Mouse (Mus musculus): Measurements from ENCODE around the gene E130116L18Rik.
"Not testable (repeated sequence)": the region's sequence is repeated elsewhere in the genome, so short reads cannot be mapped to it uniquely, and the experiment has no call there.

Gene E130116L18Rik

DNA sequence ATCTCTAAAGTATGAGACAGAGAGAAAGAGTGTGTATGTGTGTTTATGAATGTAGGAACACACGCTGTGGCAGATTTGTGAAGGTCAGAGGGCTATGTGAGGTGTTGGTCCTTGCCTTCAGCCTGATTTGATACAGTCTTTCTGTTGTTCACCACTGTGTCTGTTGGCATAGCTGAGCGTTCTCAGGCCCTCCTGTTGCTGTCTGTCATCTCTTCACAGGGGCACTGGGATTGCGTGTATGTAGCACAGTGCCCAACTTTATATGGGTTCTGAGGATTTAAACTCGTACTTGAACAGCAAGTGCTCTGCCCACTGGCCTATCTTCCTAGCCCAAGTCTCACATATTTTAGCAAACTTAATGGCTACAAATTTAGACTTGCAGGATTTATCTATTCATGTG lies 39.4 kb downstream of the E130116L18Rik start:
- DNase-seq (ENCODE audit: extremely low spot score, low spot score): no peak

DNA sequence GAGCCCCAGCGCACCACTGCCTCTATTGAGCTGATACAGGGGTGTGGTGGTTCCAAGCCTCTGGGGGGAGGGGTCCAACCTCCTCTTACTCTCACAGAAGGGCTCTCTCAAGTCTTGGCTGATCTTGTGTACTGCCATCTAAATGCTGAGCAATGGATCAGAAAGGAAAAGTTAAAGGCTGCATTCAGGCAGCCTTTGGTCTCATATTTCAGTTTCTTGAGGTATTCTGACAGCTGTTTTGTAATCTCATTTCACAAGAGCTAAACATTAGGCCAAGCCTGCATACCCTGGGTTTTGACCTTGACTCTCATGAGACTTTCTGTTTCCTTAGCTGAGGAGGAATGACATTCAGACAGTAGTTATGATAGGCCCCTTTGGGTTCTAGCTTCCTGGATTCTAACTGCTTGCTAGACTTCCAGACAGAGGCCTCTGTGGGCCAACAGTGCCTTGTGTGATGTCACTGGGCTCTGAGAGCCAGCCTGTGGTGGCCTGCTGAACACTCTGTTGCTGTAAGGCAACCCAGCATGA lies 41.9 kb downstream of the E130116L18Rik start, which contains the start of gene Galntl5:
Galntl5 (plus strand) TSS at position 457 of the 528 bp plus-strand sequence.
- no peak for DNase-seq (ENCODE audit: extremely low spot score, low spot score)

DNA sequence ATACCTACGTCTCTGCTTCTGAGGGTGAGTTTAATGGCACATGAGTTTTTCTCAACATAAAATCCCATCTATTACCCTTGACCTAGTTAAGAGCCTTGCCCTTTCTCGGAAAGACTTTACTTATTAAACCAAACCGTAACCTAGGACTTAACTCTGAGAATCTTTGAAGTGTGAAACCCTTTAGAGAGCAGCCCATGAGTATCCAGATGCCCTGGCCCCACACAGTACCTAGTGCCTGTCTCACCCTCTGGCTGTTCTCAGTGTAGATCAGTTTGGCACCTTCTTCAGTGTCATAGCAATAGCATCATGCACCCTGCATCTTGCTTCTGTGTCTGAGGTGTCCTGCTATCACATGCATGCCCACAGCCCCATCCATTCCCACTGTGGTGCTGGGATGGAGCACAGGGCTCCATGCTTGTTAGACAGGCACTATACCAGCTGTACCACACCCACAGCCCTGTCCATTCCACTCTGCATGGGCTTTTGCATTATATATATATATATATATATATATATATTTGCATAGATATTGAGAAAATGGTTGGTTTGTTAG lies 42.9 kb downstream of the E130116L18Rik start:
- no peak for DNase-seq (ENCODE audit: extremely low spot score, low spot score)

DNA sequence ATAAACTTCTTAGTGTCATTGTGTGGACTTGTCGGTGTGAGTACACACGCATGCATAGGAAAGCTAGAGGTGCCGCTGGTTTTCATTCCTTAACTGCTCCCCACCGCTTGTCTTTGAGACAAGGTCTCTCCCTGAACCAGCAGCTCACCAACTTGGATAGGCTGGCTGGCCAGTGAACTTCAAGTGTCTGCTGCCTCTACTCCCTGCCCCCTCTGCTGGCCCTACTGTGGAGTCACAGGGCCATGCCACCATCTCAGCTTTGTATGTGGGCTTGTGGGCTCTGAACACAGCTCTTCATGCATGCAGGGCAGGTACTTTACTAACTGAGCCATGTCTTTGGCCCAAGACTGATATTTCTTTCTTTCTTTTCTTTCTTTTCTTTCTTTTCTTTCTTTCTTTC lies 43.7 kb downstream of the E130116L18Rik start:
- DNase-seq (ENCODE audit: extremely low spot score, low spot score): no peak

- DNase-seq (ENCODE audit: extremely low spot score, low spot score): not testable (repeated sequence)
These were observed 44.4 kb downstream of the E130116L18Rik start for GRCm38 (mm10) chr5:25178543-25178942.

- not testable (repeated sequence) for DNase-seq (ENCODE audit: extremely low spot score, low spot score)
These were observed 45.0 kb downstream of the E130116L18Rik start for GRCm38 (mm10) chr5:25177937-25178336.

Measured in neural tube, embryonic 10.5 days (tissue).